Mouse (Mus musculus): Measurements from ENCODE around the gene Gm10837.

Gm10837 gene

DNA sequence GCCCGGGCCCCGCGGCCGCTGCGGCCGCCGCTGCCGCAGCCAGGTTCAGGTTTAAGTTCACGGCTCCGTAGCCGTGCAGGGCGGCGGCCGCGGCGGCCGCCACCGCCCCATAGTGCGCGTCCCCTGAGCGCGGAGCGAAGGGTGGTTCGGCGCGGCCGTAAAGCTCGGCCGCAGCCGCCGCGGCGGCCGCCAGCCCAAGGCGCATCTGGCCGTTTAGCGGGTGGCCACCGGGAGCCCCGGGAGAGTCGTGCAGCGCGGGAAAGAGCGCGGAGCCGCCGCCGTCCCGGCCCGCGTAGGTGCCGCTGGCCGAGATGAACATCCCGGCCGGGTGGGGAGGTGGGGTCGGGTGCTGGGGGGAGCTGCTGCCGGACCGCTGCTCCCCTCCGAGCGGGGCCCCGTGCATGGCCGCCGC lies 26.0 kb upstream of the Gm10837 start:
- DNase-seq (ENCODE audit: extremely low read depth, insufficient read length, low spot score) = no peak

DNA sequence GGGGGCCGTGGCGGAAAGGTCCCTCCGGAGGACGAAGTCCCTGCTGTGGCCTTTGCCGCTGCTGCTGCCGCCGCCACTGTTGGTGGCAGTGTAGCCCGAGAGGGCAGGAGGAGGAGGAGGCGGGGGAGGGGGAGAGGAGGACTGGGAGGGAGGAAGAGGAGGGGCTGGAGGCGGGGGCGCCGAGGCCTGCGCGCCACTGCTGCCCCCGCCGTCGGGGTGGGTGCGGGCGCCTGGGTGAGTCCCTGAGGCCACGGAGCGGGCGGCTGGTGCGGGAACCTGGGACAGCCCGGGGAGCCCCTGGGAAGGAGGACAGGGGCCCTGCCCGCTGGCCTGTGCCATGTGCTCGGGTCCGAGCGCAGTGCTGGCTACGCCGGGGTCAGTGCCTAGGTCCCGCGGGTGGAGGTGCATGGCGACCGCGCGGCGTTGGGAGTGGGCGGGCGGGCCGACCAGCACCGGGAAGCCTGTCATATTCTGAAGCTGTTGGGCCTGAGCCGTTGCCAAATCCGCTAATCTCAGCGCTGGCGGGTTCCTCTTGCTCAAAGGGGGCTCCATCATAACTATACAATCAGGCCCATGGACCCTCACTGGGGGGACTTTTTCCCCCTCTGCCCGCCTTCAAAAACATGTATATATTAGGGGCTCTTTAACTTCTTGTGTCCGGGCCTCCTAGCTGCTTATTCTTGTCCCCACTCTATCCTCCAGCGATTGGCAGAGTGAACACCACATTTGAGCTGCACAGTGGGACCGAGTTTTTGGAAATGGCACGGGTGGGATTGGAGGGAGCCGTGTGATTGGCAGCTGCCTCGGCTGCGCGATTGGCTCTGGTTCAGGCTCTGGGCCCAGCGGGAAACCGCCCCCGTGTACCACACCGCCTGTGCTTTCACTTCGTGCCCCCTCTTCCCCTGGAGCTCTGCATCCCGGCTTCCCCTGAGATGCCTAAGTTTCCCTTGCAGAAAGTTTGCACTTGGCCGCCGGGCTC lies 25.3 kb upstream of the Gm10837 start, which contains the start of gene Zic5:
Zic5 (minus strand) TSS at position 915 of the 979 bp plus-strand sequence.
- DNase-seq (ENCODE audit: extremely low read depth, insufficient read length, low spot score) = no peak

DNA sequence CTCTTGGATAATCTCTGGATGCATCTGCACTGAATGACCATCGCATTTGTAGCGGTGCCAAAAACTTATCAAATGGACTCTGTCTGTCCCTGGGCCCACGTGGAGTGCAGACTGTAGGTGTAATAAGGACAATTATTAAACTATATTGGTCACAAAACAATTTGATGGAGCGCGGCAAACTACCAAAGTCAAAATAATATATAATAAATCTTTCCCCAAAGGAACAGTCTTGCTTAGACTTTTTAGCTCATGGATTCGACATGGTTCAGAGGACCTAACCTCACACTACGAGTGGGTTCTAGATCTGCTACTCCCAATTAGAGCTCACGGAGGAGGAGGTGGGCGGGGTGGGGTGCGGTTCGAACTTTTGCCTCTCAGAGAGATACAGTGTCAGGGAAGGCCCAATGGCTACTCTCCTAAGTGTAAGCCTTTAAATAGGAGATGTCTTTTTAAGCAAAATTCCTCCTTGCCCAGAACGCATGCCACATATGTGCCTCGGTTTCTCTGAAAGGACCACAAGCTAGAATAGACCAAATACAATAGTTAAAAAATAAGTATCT lies 24.4 kb upstream of the Gm10837 start:
- no peak for DNase-seq (ENCODE audit: extremely low read depth, insufficient read length, low spot score)

DNA sequence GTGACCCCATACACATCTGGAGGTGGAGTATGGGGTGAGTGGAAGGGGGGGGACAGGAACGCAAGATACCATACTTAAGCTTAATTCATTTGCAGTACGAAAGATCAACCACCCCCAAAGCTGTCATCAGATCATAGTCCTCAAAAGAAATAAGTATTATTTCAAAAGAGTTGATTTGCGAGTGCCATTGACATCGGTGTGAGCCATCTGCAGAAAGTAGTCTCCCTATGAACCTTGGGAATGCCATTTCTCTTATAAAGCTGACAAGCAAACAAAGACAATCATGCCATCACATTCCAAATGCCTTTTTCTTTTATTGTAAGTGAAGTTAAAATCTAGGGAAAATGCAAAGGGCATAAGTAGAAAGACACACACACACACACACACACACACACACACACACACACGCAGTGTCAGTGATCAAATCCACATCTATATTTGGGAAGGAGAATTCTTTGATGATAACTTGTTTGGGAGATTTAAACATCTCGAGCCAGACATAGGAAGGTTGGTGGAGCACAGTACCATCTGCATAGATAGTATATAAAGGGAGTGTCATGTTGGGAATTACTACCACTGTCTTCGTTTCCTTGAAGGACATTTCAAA lies 23.5 kb upstream of the Gm10837 start:
- no peak for DNase-seq (ENCODE audit: extremely low read depth, insufficient read length, low spot score)

DNA sequence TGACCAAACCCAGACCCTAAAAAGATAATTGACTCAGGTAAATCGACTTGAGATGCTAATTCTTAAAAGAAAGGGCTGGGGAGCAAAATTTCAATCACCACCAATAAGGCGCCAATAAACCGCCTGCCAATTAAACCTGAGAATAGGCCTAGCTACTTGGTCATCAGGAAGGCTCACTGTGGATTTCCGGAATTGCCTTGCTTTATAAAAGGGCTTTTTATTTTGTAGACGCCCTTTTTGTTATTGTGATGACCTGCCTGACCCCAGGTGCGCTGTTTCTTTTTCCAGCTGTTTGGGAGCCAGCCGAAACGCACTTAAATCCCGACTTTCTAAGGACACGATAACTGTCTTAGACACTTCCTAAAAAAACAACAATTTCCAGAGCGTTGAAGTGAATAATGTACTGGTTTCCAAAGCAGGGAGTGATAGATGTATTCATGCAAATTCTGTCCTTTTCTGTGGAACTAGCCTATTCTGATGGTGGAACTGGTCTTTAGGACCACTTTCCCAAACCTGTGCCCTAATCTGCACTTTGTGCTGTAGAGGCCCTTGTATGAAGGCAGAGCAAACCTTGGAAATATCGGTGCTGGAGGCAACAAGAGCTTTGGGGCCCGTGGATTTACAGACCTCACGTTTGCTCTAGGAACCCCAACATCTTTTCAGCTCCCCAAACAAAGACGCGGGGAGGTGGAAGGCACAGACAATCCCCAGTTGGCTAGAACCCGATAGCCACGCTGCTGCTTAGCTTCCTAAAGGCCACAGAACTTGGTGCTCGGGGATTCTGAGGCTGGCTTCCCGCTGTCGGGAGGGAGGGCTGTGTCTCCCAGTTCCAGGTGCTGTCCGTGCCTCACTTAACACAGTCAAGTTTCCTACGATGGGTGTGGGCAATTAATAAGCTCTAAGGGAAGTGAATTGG lies 22.2 kb upstream of the Gm10837 start:
- no peak for DNase-seq (ENCODE audit: extremely low read depth, insufficient read length, low spot score)

DNA sequence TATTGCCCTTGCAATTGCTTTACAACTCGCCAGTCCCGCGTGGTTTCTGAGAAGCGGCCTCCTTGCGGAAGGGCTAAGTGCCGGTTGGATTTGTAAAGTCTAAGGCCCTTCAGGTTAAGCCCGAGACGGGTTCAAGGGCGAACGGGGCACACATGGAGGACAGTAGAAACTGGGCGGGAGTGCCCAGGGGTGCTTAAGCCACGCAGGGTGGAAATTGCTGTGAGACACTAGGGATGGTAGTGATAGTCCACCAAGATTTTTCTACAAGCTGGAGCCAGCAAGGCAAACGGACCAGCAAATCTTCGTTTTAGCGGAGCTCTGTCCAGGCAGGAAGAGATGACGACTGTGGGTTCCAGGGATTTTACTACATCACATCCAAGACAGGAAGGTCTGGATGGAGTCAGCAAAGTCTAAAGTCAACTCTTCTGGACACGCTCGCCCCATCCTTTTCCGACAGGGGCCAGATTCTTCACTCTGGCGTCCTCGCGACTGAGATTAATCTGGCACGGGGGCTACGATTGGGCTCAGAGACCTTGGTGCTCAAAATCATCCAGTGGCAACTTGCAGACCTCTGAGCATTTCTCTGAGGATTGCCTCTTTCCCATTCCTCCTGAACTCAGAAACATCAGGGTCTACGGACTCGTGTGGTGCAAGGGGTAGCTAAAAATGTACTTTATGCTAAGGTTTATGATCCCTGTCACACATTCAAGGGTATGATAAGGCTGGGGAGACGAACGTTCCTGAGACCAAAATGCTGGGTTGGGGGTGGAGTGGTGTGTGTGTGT lies 21.2 kb upstream of the Gm10837 start:
- DNase-seq (ENCODE audit: extremely low read depth, insufficient read length, low spot score) = no peak

DNA sequence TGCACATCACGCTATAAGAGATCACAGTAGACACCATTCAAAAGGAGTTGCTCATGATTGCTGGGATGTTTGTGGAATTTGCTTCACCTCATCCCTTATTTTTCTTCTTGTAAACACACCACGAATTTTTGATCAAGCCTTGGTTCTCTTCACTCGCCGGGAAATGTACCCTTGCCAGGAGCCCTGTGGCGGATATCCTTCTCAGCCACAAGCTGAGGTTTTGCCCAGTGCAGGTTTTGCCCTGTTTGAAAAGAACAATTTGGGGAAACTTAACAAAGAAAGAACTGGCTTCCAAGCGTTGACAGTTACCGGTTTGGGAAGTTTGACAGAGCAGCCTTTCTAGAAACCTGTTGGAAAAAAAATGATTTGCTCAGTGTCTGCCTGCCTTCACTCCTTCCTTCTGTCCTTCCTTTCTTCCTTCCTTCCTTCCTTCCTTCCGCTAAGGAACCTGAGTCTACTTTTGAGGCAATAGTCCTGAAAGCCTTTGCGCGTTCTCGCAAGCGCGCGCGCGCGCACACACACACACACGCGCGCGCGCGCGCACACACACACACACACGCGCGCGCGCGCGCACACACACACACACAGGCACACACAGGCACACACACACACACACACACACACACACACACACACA lies 18.8 kb upstream of the Gm10837 start:
- peak; percentile 27 for DNase-seq (ENCODE audit: extremely low read depth, insufficient read length, low spot score)

DNA sequence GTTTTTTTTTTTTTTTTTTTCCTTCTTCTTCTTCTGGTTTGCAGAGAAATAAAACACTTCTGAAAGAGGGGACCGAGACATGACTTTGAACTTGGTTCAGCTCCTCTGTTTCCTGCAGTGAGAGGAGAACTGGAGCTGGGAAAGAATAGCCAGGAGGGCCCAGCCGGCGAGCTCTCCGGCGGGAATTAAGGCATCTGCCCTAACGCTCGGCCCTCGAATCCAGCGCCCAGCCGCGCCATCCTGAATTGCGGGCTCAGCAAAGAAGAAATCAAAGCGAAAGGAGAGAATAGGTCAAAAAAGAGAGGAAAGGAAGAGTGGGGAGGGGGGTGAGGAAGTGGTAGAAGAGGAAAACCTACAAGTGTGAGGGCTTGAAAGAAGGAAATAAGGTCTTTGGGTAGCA lies 18.2 kb upstream of the Gm10837 start:
- no peak for DNase-seq (ENCODE audit: extremely low read depth, insufficient read length, low spot score)

DNA sequence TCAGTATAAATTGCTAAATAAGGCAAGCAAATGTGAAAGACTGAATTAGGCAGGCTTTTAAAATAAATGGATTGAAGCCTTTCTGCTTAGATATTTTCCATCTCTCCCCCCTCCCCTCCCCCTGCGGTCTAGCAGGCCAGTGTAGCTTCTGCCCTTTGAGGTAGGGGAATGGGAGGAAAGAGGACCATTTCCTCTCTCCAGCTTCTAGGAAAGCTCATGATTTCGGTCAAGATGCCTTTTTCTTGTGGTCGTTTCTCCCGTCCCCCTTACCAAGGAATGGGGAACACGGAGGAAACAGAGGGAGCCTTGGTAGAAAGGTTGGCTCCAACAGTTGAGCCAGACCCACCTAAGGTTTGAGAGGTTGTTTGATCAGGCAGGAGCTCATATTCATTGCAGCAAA lies 17.7 kb upstream of the Gm10837 start:
- no peak for DNase-seq (ENCODE audit: extremely low read depth, insufficient read length, low spot score)

DNA sequence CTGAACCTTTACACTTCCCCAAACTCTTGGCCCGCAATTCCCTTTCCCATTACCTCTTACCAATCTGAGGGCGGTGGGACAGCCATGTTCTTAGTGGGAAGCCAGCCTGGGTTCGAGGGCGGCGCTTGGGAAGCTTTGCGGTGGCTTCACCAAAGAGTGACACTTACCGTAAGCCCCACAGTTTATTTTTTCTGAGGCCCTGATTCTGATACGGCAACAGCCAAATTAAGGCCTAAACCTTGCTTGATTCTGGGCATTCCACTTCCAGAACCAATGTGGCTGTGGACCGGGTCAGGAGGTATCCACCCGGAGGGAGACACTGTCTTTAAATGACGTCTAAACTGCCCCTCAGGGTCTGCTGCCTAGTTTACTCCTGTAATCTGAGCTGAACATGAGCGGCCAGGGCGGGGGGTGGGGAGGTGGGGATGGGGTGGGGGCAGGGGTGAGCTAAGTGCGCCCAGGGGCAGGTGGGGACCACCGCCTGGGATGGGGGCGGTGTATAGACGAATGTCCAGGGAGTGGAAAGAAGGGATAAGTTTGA lies 17.1 kb upstream of the Gm10837 start:
- no peak for DNase-seq (ENCODE audit: extremely low read depth, insufficient read length, low spot score)

DNA sequence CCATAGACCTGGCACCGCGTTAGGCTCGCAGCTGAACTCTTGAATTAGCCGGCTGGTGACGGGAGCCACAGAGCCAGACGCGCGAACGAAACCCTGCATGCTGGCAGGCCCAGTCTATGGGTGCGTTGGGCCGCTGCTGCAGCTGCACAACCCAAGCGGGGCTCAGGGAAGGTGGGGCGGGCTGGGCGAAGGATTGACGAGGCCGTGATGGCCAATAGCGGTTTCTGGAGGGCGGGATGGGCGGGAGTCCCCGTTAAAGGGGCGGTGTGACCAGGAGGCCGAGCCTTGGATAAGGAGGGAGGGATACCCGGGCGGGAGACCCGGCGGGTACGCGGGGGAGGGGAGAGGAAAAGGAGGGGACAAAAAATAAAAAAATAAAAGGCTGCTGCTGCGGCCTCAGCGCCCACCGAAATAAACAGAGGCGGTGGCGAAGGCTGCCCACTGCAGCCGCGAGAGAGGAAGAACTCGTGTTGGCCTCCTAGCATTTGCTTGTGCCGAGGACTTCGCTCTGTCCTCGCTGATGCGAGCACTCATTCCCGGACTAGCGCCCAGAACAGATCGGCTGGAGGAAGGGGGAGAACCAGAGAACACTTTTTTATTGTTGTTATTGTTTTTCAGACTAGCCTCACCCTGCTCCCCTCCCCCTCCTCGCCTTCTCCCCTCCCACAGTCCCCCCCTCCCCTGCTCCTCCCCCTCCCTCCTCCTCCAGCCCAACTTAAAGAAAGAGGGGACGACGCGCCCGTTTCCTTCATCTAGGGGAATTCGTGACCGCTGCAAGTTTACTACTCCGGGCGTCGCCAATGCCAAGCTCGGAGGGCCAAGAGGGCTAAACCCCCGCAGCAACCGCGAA lies 16.1 kb upstream of the Gm10837 start:
- DNase-seq (ENCODE audit: extremely low read depth, insufficient read length, low spot score) = no peak

DNA sequence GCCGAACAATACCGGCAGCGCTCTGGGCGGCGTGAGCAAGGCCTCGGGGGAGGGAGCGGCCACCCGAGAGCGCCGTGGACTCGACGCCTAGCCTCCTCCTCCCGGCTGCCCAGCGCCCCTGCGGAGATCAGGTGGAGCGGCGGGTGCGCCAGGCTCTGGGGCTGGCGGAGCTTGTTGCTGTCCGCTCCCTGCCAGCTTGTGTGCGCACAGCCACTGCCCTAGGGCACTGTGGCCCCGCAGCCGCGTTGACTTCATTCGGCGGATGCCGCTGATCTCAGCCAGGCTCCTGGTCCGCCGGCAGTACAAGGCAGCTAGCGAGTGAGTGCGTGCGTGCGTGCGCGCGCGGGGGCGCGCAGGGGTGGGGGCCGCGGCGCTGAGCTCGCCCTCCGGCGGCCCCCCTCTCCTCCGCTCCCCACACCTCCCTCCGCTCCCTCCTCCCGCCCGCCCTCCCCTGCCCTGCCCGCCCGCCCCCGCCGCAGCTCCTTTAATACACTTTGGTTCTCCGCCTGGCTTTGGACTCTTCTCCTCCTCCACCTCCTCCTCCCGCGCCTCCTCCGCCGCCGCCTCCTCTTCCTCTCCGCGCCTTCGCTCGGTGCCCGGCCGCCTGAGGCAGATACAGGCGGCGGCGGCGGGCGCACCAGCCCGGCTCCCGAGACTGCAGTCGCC lies 15.4 kb upstream of the Gm10837 start, which contains the start of gene Zic2:
Zic2 (plus strand) TSS at position 545 of the 666 bp plus-strand sequence.
- DNase-seq (ENCODE audit: extremely low read depth, insufficient read length, low spot score) = no peak

DNA sequence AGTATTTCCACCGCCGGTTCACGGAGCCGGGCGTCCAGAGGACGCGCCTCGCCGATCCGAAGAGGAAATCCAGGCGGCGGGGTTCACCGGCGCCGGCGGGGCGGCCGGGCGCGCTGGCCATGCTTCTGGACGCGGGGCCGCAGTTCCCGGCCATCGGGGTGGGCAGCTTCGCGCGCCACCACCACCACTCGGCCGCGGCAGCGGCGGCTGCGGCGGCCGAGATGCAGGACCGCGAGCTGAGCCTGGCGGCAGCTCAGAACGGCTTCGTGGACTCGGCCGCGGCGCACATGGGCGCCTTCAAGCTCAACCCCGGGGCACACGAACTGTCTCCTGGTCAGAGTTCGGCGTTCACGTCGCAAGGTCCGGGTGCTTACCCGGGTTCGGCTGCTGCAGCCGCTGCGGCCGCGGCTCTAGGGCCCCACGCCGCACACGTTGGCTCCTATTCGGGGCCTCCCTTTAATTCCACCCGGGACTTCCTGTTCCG lies 14.8 kb upstream of the Gm10837 start:
- no peak for DNase-seq (ENCODE audit: extremely low read depth, insufficient read length, low spot score)

DNA sequence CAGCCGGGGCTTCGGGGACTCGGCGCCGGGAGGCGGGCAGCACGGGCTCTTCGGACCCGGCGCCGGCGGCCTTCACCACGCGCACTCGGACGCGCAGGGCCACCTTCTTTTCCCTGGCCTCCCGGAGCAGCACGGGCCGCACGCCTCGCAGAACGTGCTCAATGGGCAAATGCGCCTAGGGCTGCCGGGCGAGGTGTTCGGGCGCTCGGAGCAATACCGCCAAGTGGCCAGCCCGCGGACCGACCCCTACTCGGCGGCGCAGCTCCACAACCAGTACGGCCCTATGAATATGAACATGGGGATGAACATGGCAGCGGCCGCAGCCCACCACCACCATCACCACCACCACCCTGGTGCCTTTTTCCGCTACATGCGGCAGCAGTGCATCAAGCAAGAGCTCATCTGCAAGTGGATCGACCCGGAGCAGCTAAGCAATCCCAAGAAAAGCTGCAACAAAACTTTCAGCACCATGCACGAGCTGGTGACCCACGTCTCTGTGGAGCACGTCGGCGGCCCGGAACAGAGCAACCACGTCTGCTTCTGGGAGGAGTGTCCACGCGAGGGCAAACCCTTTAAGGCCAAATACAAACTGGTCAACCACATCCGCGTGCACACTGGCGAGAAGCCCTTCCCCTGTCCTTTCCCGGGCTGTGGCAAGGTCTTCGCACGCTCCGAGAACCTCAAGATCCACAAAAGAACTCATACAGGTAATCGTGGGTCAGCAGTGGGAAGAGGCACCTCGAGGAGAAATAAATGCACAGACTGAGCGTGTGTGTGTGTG lies 14.2 kb upstream of the Gm10837 start:
- no peak for DNase-seq (ENCODE audit: extremely low read depth, insufficient read length, low spot score)

DNA sequence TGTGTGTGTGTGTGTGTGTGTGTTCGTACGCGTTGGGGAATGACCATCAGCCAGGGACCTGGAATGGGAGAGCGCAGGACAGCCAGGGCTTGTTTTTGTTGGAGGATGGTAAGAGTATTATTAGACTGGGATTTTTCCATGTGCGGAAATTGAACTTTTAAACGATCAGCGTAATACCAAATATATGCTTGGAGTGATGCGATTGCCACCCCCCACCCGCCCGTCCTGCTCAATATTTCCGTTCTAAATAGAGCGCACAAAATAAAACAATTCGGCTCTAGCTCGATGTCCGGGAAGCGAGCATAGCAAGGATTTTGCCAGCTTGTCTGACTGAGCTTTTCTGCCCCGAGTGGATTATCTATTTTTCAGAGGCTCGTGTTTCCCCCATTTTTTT lies 13.6 kb upstream of the Gm10837 start:
- DNase-seq (ENCODE audit: extremely low read depth, insufficient read length, low spot score) = no peak

DNA sequence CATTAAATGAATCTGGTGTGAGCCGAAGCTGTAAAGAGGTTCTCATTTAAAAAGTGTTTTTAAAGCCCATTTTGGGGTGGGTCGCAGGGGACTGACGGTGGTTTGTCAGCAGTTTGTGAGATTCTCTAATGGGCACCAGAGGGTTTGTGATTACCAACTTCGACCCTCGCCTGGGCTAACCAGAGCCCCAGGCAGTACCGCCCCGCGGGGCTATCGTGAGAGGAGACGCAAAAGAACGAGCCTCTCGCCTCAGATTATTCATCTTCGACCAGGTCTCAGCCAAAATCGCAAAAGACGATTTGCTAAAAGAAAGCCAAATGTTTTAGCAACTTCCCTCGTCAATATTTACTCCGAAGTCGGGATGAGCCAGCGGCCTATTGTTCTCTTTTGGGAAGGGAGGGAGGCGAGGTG lies 13.1 kb upstream of the Gm10837 start:
- DNase-seq (ENCODE audit: extremely low read depth, insufficient read length, low spot score) = no peak

All from 3134 (cell line).